ENCODE assay signal across 8 mouse cellular contexts in genomic region chr5:144189950-144190583, GRCm38 (mm10). TPM values are rescaled to one million over a fixed set of nuclear protein-coding genes. Genes with fewer than 3 reads are reported as not detected.
DNase-seq lines count a peak whose midpoint lies in the region; ATAC-seq lines count a peak whose summit lies in the region.

Bhlha15 (plus strand) TSS chr5:144190286.

- H3K9ac ChIP-seq in liver, embryonic 13.5 days: no peak within 1 kb of the TSS; the same call in 1 of the 2 replicates

- H3K4me1 ChIP-seq in forebrain, embryonic 10.5 days: peaks cover 25% of the 10 kb centered on the region
- peaks cover 21% of the 10 kb centered on the region for H3K4me1 ChIP-seq in liver, embryonic 13.5 days (replicated peaks)

- H3K27me3 ChIP-seq in forebrain, embryonic 10.5 days (ENCODE audit: poor library complexity, severe bottlenecking): peaks cover 7% of the 10 kb centered on the region; the same call in 1 of the 2 replicates
- no peaks in the 10 kb centered on the region for H3K27me3 ChIP-seq in liver, embryonic 13.5 days

- H3K36me3 ChIP-seq in forebrain, embryonic 10.5 days (replicated peaks): peaks cover 27% of the 10 kb centered on the region
- peaks cover 11% of the 10 kb centered on the region for H3K36me3 ChIP-seq in liver, embryonic 13.5 days

- peak within 1 kb of the TSS; percentile 46; the same call in 1 of the 2 replicates for H3K27ac ChIP-seq in forebrain, embryonic 10.5 days
- no peak within 1 kb of the TSS for H3K27ac ChIP-seq in liver, embryonic 13.5 days

- peak within 1 kb of the TSS; percentile 58 for H3K4me2 ChIP-seq in liver, embryonic 13.5 days

- intact Hi-C loops in gastrocnemius, postnatal 36 days (cut with DNase I): no loop called here

- 4% methylated on average over 25 of the region's 26 CpGs for WGBS in forebrain, embryonic 10.5 days
- WGBS in liver, embryonic 13.5 days (ENCODE audit: insufficient replicate concordance): 3% methylated on average over 23 of the region's 26 CpGs

- ATAC-seq in inflammation-experienced regulatory T-cells, adult 6 months: peak; percentile 38
- peak; percentile 85 for ATAC-seq in liver, embryonic 13.5 days (ENCODE audit: low read depth)

- DNase-seq in B cell, adult 2 months: peak; percentile 78 to 79
- DNase-seq in adrenal gland, adult (ENCODE audit: inconsistent age in 2 of 2, low spot score in 1 of 2): peak; percentile 79 to 89
- DNase-seq in forebrain, embryonic 10.5 days (ENCODE audit: extremely low spot score, low spot score): peak; percentile 41
- peak; percentile 72 for DNase-seq in liver, embryonic 13.5 days
- peak; percentile 50 for DNase-seq in neural tube, embryonic 10.5 days (ENCODE audit: extremely low spot score, low spot score)
- peak; percentile 49 to 58 for DNase-seq in thymus, postnatal 10 days (ENCODE audit: low spot score in 2 of 2)
- no peak for DNase-seq in gastrocnemius, postnatal 36 days

- H3K9me3 ChIP-seq in forebrain, embryonic 10.5 days: no peaks in the 10 kb centered on the region
- no peaks in the 10 kb centered on the region for H3K9me3 ChIP-seq in liver, embryonic 13.5 days (replicated peaks)

- H3K4me3 ChIP-seq in forebrain, embryonic 10.5 days: peak within 1 kb of the TSS; percentile 47
- peak within 1 kb of the TSS; percentile 41 for H3K4me3 ChIP-seq in liver, embryonic 13.5 days (replicated peaks)

RNA-seq across cellular contexts. Expression of gene Bhlha15, which starts in this region (rescaled TPM):
- 0.12 and 0.23 TPM in 2 replicates for polyA plus RNA-seq in forebrain, embryonic 10.5 days (2016; fragmentation: Nextera tagmentation; extraction: Ambion mirVana)
- polyA plus RNA-seq in inflammation-experienced regulatory T-cells, adult 6 months (2017; shearing (Covaris generic)): under 1 TPM in 2 of 3 experiments, not detected in 1; 0.21 to 0.26 TPM
- polyA plus RNA-seq in liver, embryonic 13.5 days (2015; fragmentation: Nextera tagmentation; extraction: Ambion mirVana): 0.41 and 0.65 TPM in 2 replicates
- total RNA-seq in gastrocnemius, postnatal 36 days (2021): not detected

Comparison
In these comparisons a context has a peak if more than half of its experiments do, and no peak if none do; other contexts are left out.
1. Peak in DNase-seq, H3K4me3 ChIP-seq and H3K27ac ChIP-seq in forebrain, embryonic 10.5 days; RNA of the gene not detected or under 1 TPM.
2. Peak in ATAC-seq in inflammation-experienced regulatory T-cells, adult 6 months; RNA of the gene not detected or under 1 TPM.
3. Peak in DNase-seq, ATAC-seq, H3K4me3 ChIP-seq and H3K4me2 ChIP-seq in liver, embryonic 13.5 days; RNA of the gene not detected or under 1 TPM.
4. DNase-seq: peak in B cell, adult 2 months (2 of 2), adrenal gland, adult (2 of 2), neural tube, embryonic 10.5 days (single experiment) and thymus, postnatal 10 days (2 of 2); none in gastrocnemius, postnatal 36 days (0 of 2).